Mouse (Mus musculus): ENCODE data around the gene Mpnd. TPM values are rescaled to one million over a fixed set of nuclear protein-coding genes. Genes with fewer than 3 reads are reported as not detected.

Gene Mpnd
- polyA plus RNA-seq, 1 experiment from 2014 or later, result 176 TPM

DNA sequence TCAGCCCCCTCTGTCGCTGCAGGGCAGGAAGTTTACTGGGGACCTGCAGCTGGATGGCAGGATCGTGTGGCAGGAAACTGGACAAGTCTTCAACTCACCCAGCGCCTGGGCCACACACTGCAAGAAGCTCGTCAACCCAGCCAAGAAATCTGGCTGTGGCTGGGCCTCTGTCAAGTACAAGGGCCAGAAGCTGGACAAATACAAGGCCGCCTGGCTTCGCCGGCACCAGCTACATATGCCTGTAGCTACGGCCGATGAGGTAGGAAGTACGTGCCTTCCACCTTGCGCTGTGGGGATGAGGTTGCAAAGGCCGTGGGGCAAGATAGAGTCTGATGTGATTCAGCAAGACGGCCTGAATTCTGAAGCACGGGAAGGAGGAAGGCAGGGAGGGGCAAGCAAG lies 4.7 kb downstream of the Mpnd start:
- Histone ChIP-seq H3K27ac (ENCODE audit: low read depth, low read length) (no peak overlapping the region), H3K27me3 (ENCODE audit: control insufficient read depth, insufficient read depth, low read length) (0 out of 2 replicates have a peak, but pooled peaks cover 2% of the 10 kb centered on the region), H3K9me3 (ENCODE audit: control insufficient read depth, low read length) (no peaks in the 10 kb centered on the region), H3K4me2 (ENCODE audit: low read depth) (peak overlapping the region; percentile 98), H3K4me3 (ENCODE audit: low read depth, low read length) (peak overlapping the region; percentile 85), H3K4me1 (ENCODE audit: control insufficient read depth, insufficient read depth, low read length) (peaks cover 10% of the 10 kb centered on the region), H3K9ac (ENCODE audit: low read length) (peak overlapping the region; percentile 90), H3K36me3 (ENCODE audit: control insufficient read depth, insufficient read depth, low read length) (peaks cover 15% of the 10 kb centered on the region)
- DNase-seq (ENCODE audit: low spot score) (no peak), ATAC-seq (ENCODE audit: insufficient read depth, low FRiP score, low TSS enrichment) (no peak)
- 69% methylated on average over 14 of the region's 14 CpGs for WGBS

DNA sequence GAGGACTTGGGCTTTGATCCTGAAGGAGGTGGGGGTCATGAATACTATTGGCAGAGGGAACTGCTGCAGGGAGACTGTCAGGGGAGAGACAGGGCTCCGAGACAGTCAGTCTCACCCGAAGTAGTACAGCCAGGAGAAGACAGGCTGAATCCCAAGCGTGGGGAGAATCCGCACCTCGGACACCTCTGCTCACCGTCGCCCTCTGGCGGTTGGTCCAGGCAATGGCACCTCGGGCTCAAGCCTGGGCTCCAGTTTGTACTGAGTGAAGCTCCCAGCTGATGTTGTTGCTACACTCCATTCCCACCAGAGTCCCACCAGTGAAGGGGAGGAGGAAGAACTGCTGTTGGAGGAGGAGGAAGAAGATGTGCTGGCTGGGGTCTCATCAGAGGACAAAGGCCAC lies 5.2 kb downstream of the Mpnd start:
- Histone ChIP-seq H3K36me3 (ENCODE audit: control insufficient read depth, insufficient read depth, low read length) (peaks cover 15% of the 10 kb centered on the region), H3K27ac (ENCODE audit: low read depth, low read length) (no peak overlapping the region), H3K9me3 (ENCODE audit: control insufficient read depth, low read length) (no peaks in the 10 kb centered on the region), H3K27me3 (ENCODE audit: control insufficient read depth, insufficient read depth, low read length) (0 out of 2 replicates have a peak, but pooled peaks cover under 1% of the 10 kb centered on the region), H3K9ac (ENCODE audit: low read length) (peak overlapping the region; percentile 90; the same call in 1 of the 2 replicates), H3K4me3 (ENCODE audit: low read depth, low read length) (0 out of 2 replicates have a peak overlapping the region, but pooled peaks have one; percentile 85), H3K4me1 (ENCODE audit: control insufficient read depth, insufficient read depth, low read length) (peaks cover 10% of the 10 kb centered on the region), H3K4me2 (ENCODE audit: low read depth) (peak overlapping the region; percentile 98)
- DNase-seq (ENCODE audit: low spot score) (peak; percentile 78), ATAC-seq (ENCODE audit: insufficient read depth, low FRiP score, low TSS enrichment) (no peak)
- 6% methylated on average over 9 of the region's 9 CpGs for WGBS

DNA sequence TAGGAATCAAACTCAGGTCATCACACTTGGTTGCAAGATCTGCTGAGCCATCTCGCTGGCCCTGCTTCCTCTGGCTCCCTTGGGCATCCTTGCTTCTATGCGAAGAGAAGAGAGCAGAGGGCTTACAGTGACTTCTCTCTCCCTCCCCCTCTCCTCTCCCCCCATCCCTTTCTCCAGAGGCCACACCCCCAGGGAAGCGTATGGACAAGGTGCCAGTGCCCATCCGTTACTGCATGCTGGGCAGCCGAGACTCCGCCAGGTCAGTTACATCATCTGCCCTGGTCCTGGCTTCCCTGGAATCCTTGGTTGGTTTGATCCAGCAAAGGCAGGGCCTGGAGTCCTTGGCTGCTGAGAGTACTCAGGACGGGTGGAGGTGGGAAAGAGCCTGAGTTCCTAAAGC lies 5.9 kb downstream of the Mpnd start:
- 91% methylated on average over 7 of the region's 7 CpGs for WGBS
- no peaks in the 10 kb centered on the region for H3K9me3 ChIP-seq (ENCODE audit: control insufficient read depth, low read length)
- ATAC-seq (ENCODE audit: insufficient read depth, low FRiP score, low TSS enrichment) (no peak), DNase-seq (ENCODE audit: low spot score) (no peak)
- H3K27me3 ChIP-seq (ENCODE audit: control insufficient read depth, insufficient read depth, low read length), result no peaks in the 10 kb centered on the region
- no peak overlapping the region for H3K9ac ChIP-seq (ENCODE audit: low read length)
- peaks cover 10% of the 10 kb centered on the region for H3K4me1 ChIP-seq (ENCODE audit: control insufficient read depth, insufficient read depth, low read length)
- H3K36me3 ChIP-seq (ENCODE audit: control insufficient read depth, insufficient read depth, low read length), result peaks cover 23% of the 10 kb centered on the region
- H3K4me3 ChIP-seq (ENCODE audit: low read depth, low read length), result no peak overlapping the region
- no peak overlapping the region for H3K4me2 ChIP-seq (ENCODE audit: low read depth)
- H3K27ac ChIP-seq (ENCODE audit: low read depth, low read length), result no peak overlapping the region

DNA sequence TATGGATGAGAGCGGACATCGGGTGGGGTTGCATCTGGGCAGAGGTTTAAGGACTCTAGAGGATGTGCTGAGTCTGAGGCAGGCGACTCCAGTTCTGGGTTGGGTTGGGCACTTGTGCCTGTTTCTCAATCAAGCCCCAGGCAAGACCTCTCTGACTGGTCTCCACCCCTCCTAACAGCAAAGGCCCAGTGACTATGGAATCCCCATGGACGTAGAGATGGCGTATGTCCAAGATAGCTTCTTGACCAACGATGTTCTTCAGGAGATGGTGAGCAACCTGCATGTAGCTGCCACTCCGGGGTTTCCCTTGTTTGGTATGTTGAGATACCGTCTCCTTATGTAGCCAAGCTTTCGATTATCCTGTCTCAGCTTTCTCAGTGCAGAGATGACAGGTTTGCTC lies 9.8 kb downstream of the Mpnd start:
- H3K36me3 ChIP-seq (ENCODE audit: control insufficient read depth, insufficient read depth, low read length), result peaks cover 41% of the 10 kb centered on the region

DNA sequence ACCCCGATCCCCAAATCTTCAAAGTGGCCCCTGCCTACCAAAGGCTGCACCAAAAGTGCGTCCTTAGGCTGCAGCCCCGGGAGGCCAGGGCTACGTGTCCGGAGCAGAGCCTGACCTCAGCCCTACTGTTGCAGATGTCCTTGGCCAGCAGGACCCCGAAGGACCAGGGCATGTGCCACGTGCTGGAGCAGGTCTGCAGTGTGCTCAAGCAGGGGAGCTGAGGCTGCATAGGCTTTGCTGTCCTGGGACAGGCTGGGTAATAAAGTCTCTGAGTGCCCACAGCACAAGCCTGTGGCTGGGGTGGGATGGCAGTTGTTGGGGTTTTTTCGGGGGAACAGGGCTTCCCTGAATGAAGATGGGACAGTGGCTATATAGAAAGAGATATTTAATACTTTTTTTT lies 10.9 kb downstream of the Mpnd start:
- WGBS, result 86% methylated on average over 8 of the region's 8 CpGs
- Histone ChIP-seq H3K9ac (ENCODE audit: low read length) (no peak overlapping the region), H3K27ac (ENCODE audit: low read depth, low read length) (no peak overlapping the region), H3K4me3 (ENCODE audit: low read depth, low read length) (no peak overlapping the region), H3K4me1 (ENCODE audit: control insufficient read depth, insufficient read depth, low read length) (no peaks in the 10 kb centered on the region), H3K36me3 (ENCODE audit: control insufficient read depth, insufficient read depth, low read length) (peaks cover 41% of the 10 kb centered on the region), H3K27me3 (ENCODE audit: control insufficient read depth, insufficient read depth, low read length) (no peaks in the 10 kb centered on the region), H3K9me3 (ENCODE audit: control insufficient read depth, low read length) (no peaks in the 10 kb centered on the region), H3K4me2 (ENCODE audit: low read depth) (no peak overlapping the region)
- DNase-seq (ENCODE audit: low spot score) (no peak), ATAC-seq (ENCODE audit: insufficient read depth, low FRiP score, low TSS enrichment) (no peak)

More for the DNA sequence above, 9.8 kb downstream of the Mpnd start:
- no peak for DNase-seq (ENCODE audit: low spot score)
- peaks cover 3% of the 10 kb centered on the region for H3K4me1 ChIP-seq (ENCODE audit: control insufficient read depth, insufficient read depth, low read length)
- no peak overlapping the region for H3K27ac ChIP-seq (ENCODE audit: low read depth, low read length)
- H3K4me3 ChIP-seq (ENCODE audit: low read depth, low read length), result no peak overlapping the region
- 96% methylated on average over 9 of the region's 9 CpGs for WGBS
- H3K4me2 ChIP-seq (ENCODE audit: low read depth), result no peak overlapping the region
- no peak overlapping the region for H3K9ac ChIP-seq (ENCODE audit: low read length)
- ATAC-seq (ENCODE audit: insufficient read depth, low FRiP score, low TSS enrichment), result no peak
- no peaks in the 10 kb centered on the region for H3K9me3 ChIP-seq (ENCODE audit: control insufficient read depth, low read length)
- no peaks in the 10 kb centered on the region for H3K27me3 ChIP-seq (ENCODE audit: control insufficient read depth, insufficient read depth, low read length)

DNA sequence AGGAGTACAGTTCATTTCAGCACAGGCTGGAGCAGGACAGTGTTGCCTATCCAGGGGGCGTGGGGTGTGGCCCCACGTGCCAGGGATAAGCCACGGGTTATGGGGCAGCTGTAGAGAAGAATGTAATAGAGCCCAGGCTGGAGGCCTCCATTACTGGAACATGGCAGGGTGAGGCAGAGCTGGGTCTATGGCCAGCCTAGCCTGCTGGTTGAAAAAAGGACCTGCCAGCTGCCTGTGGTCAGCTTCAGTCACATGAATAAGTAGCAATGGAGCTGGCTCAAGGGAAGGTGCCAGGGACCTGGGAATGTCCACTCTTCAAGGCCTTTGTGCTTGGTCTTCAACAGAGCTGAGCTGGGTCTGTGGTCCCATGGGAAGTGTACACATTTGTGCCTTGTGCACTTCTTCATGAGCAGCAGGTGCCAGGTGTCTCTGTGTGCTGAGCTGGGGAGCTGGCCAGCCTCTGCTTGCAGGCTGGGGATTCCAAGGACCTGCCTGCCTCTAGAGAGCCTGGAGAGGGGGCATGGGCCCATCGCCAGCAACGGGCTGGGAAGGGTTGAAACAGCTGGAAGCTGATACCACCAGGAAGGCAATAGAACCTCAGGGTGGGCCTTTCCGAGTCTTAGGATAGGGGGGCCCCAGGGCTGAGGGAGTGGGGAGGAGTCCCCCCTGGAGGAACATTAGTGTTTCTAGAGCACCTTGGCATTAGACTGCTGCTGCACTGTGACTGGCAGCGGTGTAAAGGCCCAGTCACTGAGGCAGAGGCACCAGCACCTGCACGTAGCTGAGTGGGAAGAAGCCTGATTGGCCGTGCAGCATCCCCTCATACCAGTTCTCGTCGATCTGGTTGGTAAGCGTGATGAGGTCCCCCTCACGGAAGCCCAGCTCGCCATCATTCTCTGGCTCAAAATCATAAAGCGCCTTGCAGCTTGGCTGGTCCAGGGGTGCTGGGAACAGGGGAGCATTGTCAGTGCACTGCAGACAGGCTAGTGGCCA lies 11.6 kb downstream of the Mpnd start:
- ATAC-seq (ENCODE audit: insufficient read depth, low FRiP score, low TSS enrichment), result no peak
- Histone ChIP-seq H3K36me3 (ENCODE audit: control insufficient read depth, insufficient read depth, low read length) (peaks cover 34% of the 10 kb centered on the region), H3K4me3 (ENCODE audit: low read depth, low read length) (no peak overlapping the region)

DNA sequence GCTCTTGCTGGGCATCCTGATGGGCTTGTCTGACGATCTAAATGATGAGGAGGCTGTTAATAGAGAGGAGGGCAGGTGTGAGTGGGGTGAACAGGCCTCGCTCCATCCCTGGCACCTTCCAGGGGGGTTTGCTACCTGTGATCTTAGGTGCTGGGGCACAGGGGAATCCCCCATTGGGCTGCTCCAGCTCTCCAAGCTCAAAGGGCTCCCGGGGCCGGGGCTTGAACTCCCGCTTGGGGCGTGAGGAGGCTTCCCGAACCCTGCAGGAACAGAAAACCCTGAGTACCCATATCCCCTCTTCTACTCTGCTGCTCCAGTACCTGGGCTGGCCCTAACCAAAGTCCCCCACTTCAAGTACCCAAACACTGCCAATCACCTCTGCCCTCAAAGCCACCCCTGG lies 12.3 kb downstream of the Mpnd start:
- Histone ChIP-seq H3K4me3 (ENCODE audit: low read depth, low read length) (no peak overlapping the region), H3K4me1 (ENCODE audit: control insufficient read depth, insufficient read depth, low read length) (peaks cover 5% of the 10 kb centered on the region; the same call in 1 of the 2 replicates), H3K4me2 (ENCODE audit: low read depth) (no peak overlapping the region), H3K27me3 (ENCODE audit: control insufficient read depth, insufficient read depth, low read length) (no peaks in the 10 kb centered on the region), H3K36me3 (ENCODE audit: control insufficient read depth, insufficient read depth, low read length) (peaks cover 34% of the 10 kb centered on the region), H3K9me3 (ENCODE audit: control insufficient read depth, low read length) (no peaks in the 10 kb centered on the region), H3K27ac (ENCODE audit: low read depth, low read length) (no peak overlapping the region), H3K9ac (ENCODE audit: low read length) (no peak overlapping the region)
- DNase-seq (ENCODE audit: low spot score) (no peak), ATAC-seq (ENCODE audit: insufficient read depth, low FRiP score, low TSS enrichment) (no peak)
- WGBS, result 81% methylated on average over 7 of the region's 7 CpGs

More for the DNA sequence above, 11.6 kb downstream of the Mpnd start:
- Histone ChIP-seq H3K27me3 (ENCODE audit: control insufficient read depth, insufficient read depth, low read length) (no peaks in the 10 kb centered on the region), H3K4me1 (ENCODE audit: control insufficient read depth, insufficient read depth, low read length) (no peaks in the 10 kb centered on the region), H3K9ac (ENCODE audit: low read length) (no peak overlapping the region), H3K4me2 (ENCODE audit: low read depth) (no peak overlapping the region), H3K9me3 (ENCODE audit: control insufficient read depth, low read length) (no peaks in the 10 kb centered on the region), H3K27ac (ENCODE audit: low read depth, low read length) (no peak overlapping the region)
- no peak for DNase-seq (ENCODE audit: low spot score)
- 87% methylated on average over 15 of the region's 15 CpGs for WGBS

DNA sequence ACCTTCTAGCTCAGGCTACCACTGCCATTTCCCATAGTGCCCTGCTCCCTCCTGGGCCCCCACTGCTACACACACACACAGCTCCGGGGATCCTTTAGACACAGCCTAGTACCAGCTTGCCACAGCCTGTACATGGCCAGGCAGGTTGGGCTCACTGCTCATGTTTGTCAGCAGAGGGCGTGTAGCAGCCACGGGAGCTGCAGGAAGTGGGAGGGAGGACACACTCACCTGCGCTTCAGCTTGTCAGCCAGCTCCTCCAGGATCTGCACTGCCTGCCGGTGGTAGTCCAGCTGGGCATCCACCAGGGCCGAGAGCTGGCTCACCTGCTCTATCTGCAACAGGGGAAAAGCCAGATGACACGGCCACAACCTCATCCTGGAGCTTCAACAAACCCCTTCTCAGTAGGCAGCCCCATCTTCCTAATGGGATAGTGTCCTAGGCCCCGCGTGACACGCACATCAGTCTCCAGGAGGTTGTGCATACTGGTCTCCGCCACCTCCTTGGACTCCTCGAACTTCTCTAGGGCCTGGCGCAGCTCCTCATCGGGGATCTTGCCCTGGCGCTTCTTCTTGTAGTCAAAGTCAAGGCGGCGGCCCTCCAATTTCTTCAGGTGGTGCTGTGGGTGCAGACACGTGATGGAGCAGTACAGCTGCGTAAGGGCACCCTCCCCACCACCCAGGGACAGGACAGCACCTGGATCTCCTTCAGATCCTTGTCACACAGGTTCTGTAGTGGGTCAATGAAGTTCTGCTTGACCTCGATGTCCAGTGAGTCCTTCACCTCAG lies 13.0 kb downstream of the Mpnd start:
- no peak overlapping the region; the same call in 1 of the 2 replicates for H3K4me3 ChIP-seq (ENCODE audit: low read depth, low read length)
- peaks cover 29% of the 10 kb centered on the region for H3K36me3 ChIP-seq (ENCODE audit: control insufficient read depth, insufficient read depth, low read length)
- H3K9ac ChIP-seq (ENCODE audit: low read length), result no peak overlapping the region
- ATAC-seq (ENCODE audit: insufficient read depth, low FRiP score, low TSS enrichment), result no peak
- no peak overlapping the region for H3K27ac ChIP-seq (ENCODE audit: low read depth, low read length)
- no peaks in the 10 kb centered on the region for H3K27me3 ChIP-seq (ENCODE audit: control insufficient read depth, insufficient read depth, low read length)
- H3K4me1 ChIP-seq (ENCODE audit: control insufficient read depth, insufficient read depth, low read length), result peaks cover 6% of the 10 kb centered on the region; the same call in 1 of the 2 replicates
- WGBS, result 83% methylated on average over 20 of the region's 20 CpGs
- no peak overlapping the region for H3K4me2 ChIP-seq (ENCODE audit: low read depth)
- DNase-seq (ENCODE audit: low spot score), result no peak
- H3K9me3 ChIP-seq (ENCODE audit: control insufficient read depth, low read length), result no peaks in the 10 kb centered on the region

Data from neural tube, embryonic 11.5 days (tissue).